Mouse (Mus musculus): Measurements from ENCODE around the gene Ltb.
A peak's percentile ranks its signal among the peaks of the same experiment; 100 is the strongest.

Gene Ltb

GRCm38 (mm10) chr17:35193881-35194843 lies at the start of gene Ltb:
Gene Ltb (plus strand): TSS chr17:35194439.
- no peak for DNase-seq

GRCm38 (mm10) chr17:35146139-35146538 lies 48.1 kb upstream of the Ltb start:
- DNase-seq, result no peak

- no peak for DNase-seq
Observed at GRCm38 (mm10) chr17:35147348-35147747, 46.9 kb upstream of the Ltb start.

GRCm38 (mm10) chr17:35147922-35148639 lies 46.2 kb upstream of the Ltb start:
- DNase-seq, result no peak

GRCm38 (mm10) chr17:35152121-35152520 lies 42.1 kb upstream of the Ltb start:
- no peak for DNase-seq

GRCm38 (mm10) chr17:35153077-35153476 lies 41.2 kb upstream of the Ltb start:
- no peak for DNase-seq

- no peak for DNase-seq
Observed at GRCm38 (mm10) chr17:35153931-35154330, 40.3 kb upstream of the Ltb start.

GRCm38 (mm10) chr17:35154616-35155015 lies 39.6 kb upstream of the Ltb start:
- no peak for DNase-seq

GRCm38 (mm10) chr17:35155451-35155850 lies 38.8 kb upstream of the Ltb start:
- no peak for DNase-seq

GRCm38 (mm10) chr17:35156461-35157200 lies 37.6 kb upstream of the Ltb start:
- no peak for DNase-seq

- no peak for DNase-seq
Observed at GRCm38 (mm10) chr17:35157254-35157653, 37.0 kb upstream of the Ltb start.

- no peak for DNase-seq
Observed at GRCm38 (mm10) chr17:35157661-35158175, 36.5 kb upstream of the Ltb start.

- DNase-seq, result no peak
Observed at GRCm38 (mm10) chr17:35158850-35159593, 35.2 kb upstream of the Ltb start.

GRCm38 (mm10) chr17:35159638-35160037 lies 34.6 kb upstream of the Ltb start:
- no peak for DNase-seq

GRCm38 (mm10) chr17:35161421-35161820 lies 32.8 kb upstream of the Ltb start:
- DNase-seq, result no peak

GRCm38 (mm10) chr17:35162121-35162520 lies 32.1 kb upstream of the Ltb start:
- no peak for DNase-seq

- no peak for DNase-seq
Observed at GRCm38 (mm10) chr17:35162730-35163129, 31.5 kb upstream of the Ltb start.

- DNase-seq, result no peak
Observed at GRCm38 (mm10) chr17:35163326-35164081, 30.7 kb upstream of the Ltb start.

GRCm38 (mm10) chr17:35164218-35164567 lies 30.0 kb upstream of the Ltb start:
- DNase-seq, result no peak

GRCm38 (mm10) chr17:35164568-35165450 lies 29.4 kb upstream of the Ltb start, which contains the start of gene Prrc2a:
Gene Prrc2a (minus strand): TSS chr17:35164897.
- DNase-seq, result peak; percentile 98

Measured in right cerebral cortex, postnatal 25 days (tissue).